Mouse (Mus musculus) CH12.LX (cell line): ENCODE data around the gene Itih5.

Experiments
- IRF4 ChIP-seq: IDR thresholded peaks from 2 replicates; pipeline ENCODE4 v1.6.1; 2014; ENCODE audit warnings: low read depth, mild to moderate bottlenecking, inconsistent platforms, low read length, improper control_type of control experiment
- NELFE ChIP-seq: IDR thresholded peaks from 2 replicates; pipeline ENCODE4 v1.6.1; 2011; ENCODE audit warnings: low read depth, low read length, improper control_type of control experiment
- POLR2A ChIP-seq: IDR thresholded peaks from 2 replicates; pipeline ENCODE4 v1.6.1; 2011; ENCODE audit warnings: low read depth, mild to moderate bottlenecking, improper control_type of control experiment, low read length
- ZMIZ1 ChIP-seq: IDR thresholded peaks from 2 replicates; pipeline ENCODE4 v1.6.1; 2012; ENCODE audit warnings: low read depth, mild to moderate bottlenecking, inconsistent platforms, low read length, improper control_type of control experiment

- no peak for TF ChIP-seq POLR2A
- TF ChIP-seq IRF4, result no peak
- no peak for TF ChIP-seq NELFE
- TF ChIP-seq ZMIZ1, result no peak
These were observed 100.0 kb downstream of the Itih5 start for GRCm38 (mm10) chr2:10253351-10253750.
